Mouse (Mus musculus): ENCODE results near the gene Lgr4. TPM values are rescaled to one million over a fixed set of nuclear protein-coding genes. Genes with fewer than 3 reads are reported as not detected.

Gene Lgr4
- polyA plus RNA-seq, 1 experiment from 2014 or later, result 14.6 TPM

- Histone ChIP-seq H3K27me3 (replicated peaks; ENCODE audit: low read depth, poor library complexity, severe bottlenecking) (no peaks in the 10 kb centered on the region), H3K36me3 (replicated peaks) (peaks cover 10% of the 10 kb centered on the region), H3K4me3 (no peak overlapping the region), H3K4me1 (peaks cover 23% of the 10 kb centered on the region), H3K27ac (replicated peaks) (no peak overlapping the region), H3K9me3 (no peaks in the 10 kb centered on the region)
- WGBS, result 73% methylated on average over 7 of the region's 7 CpGs
- no peak for DNase-seq (ENCODE audit: low spot score)
Measured at GRCm38 (mm10) chr2:109972922-109973321, 55.5 kb downstream of the Lgr4 start.

DNA sequence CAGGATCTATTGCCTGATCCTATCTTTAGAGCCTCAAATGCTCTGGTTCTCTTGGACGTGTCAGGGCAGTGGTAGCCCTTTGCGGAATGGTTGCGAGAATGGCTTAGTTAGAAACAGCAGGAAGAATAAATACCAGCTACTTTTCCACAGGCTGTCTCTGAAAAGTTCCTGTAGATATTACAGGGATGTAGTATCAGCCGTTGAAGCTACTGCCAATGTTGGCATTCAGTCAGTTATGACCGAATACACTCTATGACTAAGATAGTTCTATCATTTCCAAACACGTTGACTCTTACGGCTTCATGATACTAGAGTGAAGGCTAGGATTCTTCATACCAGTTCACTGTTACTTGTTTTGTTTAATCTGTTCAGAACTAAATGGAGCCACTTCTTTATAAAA, 57.4 kb downstream of the Lgr4 start:
- no peaks in the 10 kb centered on the region for H3K9me3 ChIP-seq
- 94% methylated on average over 7 of the region's 7 CpGs for WGBS
- no peaks in the 10 kb centered on the region for H3K27me3 ChIP-seq (replicated peaks; ENCODE audit: low read depth, poor library complexity, severe bottlenecking)
- no peak overlapping the region for H3K4me3 ChIP-seq
- H3K27ac ChIP-seq (replicated peaks), result no peak overlapping the region
- H3K4me1 ChIP-seq, result peaks cover 17% of the 10 kb centered on the region
- peaks cover 10% of the 10 kb centered on the region for H3K36me3 ChIP-seq (replicated peaks)
- no peak for DNase-seq (ENCODE audit: low spot score)

DNA sequence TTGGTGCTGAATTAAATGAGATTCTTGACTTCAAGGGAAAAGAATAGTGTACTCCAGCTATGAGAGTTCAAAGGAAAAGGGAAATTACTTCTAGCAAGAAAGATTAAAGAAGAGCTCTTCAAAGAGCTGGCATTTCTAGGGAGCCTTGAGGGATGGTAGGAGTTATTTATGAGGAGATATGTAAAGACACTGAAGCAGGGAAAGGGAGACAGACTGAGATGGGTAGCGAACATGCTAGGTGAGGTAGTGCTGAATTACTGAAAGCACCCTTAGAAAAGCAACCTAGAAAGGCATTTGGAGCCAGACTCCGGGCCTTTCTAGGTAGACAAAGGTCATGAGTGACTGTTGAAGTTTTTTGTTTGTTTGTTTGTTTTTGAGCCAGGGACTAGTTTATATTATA, 58.7 kb downstream of the Lgr4 start:
- Histone ChIP-seq H3K9me3 (no peaks in the 10 kb centered on the region), H3K4me3 (no peak overlapping the region), H3K27ac (replicated peaks) (no peak overlapping the region), H3K4me1 (peaks cover 4% of the 10 kb centered on the region), H3K27me3 (replicated peaks; ENCODE audit: low read depth, poor library complexity, severe bottlenecking) (no peaks in the 10 kb centered on the region), H3K36me3 (replicated peaks) (peaks cover 10% of the 10 kb centered on the region)
- no peak for DNase-seq (ENCODE audit: low spot score)
- whole genome bisulfite sequencing, result 91% methylated on average over 2 of the region's 2 CpGs

GRCm38 (mm10) chr2:109977322-109977721, 59.9 kb downstream of the Lgr4 start:
- Histone ChIP-seq H3K9me3 (no peaks in the 10 kb centered on the region), H3K27me3 (replicated peaks; ENCODE audit: low read depth, poor library complexity, severe bottlenecking) (no peaks in the 10 kb centered on the region), H3K4me3 (no peak overlapping the region), H3K4me1 (0 out of 2 replicates have a peak, but pooled peaks cover 3% of the 10 kb centered on the region), H3K36me3 (replicated peaks) (peaks cover 10% of the 10 kb centered on the region), H3K27ac (replicated peaks) (no peak overlapping the region)
- no peak for DNase-seq (ENCODE audit: low spot score)
- WGBS, result 83% methylated on average over 6 of the region's 6 CpGs

DNA sequence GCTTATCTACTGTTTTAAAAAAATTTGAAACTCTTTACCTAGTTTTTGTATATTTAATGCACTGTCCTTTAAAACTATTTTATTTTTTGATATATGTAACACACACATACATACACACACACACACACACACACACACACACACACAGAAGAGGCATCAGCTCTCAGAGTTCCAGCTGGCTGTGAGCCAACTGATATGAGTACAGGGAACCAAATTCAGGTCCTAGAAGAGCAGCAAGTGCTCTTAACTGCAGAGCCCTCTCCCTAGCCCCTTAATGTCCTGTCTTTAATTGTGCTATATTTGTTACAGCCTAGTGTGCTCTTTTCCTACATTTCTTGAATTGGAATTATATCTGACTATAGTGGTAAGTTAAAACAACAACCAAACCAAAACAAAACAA, 61.8 kb downstream of the Lgr4 start:
- H3K36me3 ChIP-seq (replicated peaks), result peaks cover 10% of the 10 kb centered on the region
- no peak overlapping the region for H3K27ac ChIP-seq (replicated peaks)
- DNase-seq (ENCODE audit: low spot score), result no peak
- H3K27me3 ChIP-seq (replicated peaks; ENCODE audit: low read depth, poor library complexity, severe bottlenecking), result no peaks in the 10 kb centered on the region
- H3K4me1 ChIP-seq, result no peaks in the 10 kb centered on the region
- no peaks in the 10 kb centered on the region for H3K9me3 ChIP-seq
- no peak overlapping the region for H3K4me3 ChIP-seq

- H3K4me1 ChIP-seq, result peaks cover 41% of the 10 kb centered on the region
- DNase-seq (ENCODE audit: low spot score), result no peak
- no peak overlapping the region for H3K27ac ChIP-seq (replicated peaks)
- H3K9me3 ChIP-seq, result no peaks in the 10 kb centered on the region
- H3K36me3 ChIP-seq (replicated peaks), result peaks cover 7% of the 10 kb centered on the region; the same call in 1 of the 2 replicates
- 89% methylated on average over 6 of the region's 6 CpGs for WGBS
- H3K4me3 ChIP-seq, result no peak overlapping the region
- H3K27me3 ChIP-seq (replicated peaks; ENCODE audit: low read depth, poor library complexity, severe bottlenecking), result 0 out of 2 replicates have a peak, but pooled peaks cover 2% of the 10 kb centered on the region
Measured at GRCm38 (mm10) chr2:109983435-109983834, 66.0 kb downstream of the Lgr4 start.

- peaks cover 56% of the 10 kb centered on the region for H3K4me1 ChIP-seq
- H3K4me3 ChIP-seq, result no peak overlapping the region
- H3K27me3 ChIP-seq (replicated peaks; ENCODE audit: low read depth, poor library complexity, severe bottlenecking), result 0 out of 2 replicates have a peak, but pooled peaks cover 2% of the 10 kb centered on the region
- no peaks in the 10 kb centered on the region for H3K9me3 ChIP-seq
- H3K36me3 ChIP-seq (replicated peaks), result peaks cover 7% of the 10 kb centered on the region; the same call in 1 of the 2 replicates
- DNase-seq (ENCODE audit: low spot score), result no peak
- H3K27ac ChIP-seq (replicated peaks), result 0 out of 2 replicates have a peak overlapping the region, but pooled peaks have one; percentile 32
- 49% methylated on average over 1 of the region's 1 CpGs for WGBS
Measured at GRCm38 (mm10) chr2:109984930-109985329, 67.5 kb downstream of the Lgr4 start.

DNA sequence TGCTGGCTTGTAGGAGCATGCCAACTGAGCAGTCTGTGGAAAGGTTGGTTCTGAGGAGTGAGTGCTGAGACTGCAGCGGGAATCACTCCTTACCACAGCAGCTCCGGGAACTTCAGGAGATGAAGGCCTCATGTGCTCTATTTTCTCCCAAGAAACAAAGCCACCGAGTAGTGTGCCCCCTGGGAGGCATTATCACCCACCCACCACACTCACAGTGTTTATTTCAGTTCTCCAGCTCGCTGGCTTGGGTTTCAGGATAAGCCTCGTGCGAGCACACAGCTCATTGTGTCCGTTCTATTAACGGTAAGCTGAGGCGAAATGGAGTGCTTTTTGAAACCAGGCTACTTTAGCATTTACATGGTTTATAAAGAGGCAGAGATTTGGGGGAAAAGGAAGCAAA, 68.1 kb downstream of the Lgr4 start:
- WGBS, result 48% methylated on average over 9 of the region's 9 CpGs
- H3K9me3 ChIP-seq, result no peaks in the 10 kb centered on the region
- no peak for DNase-seq (ENCODE audit: low spot score)
- no peak overlapping the region for H3K4me3 ChIP-seq
- H3K4me1 ChIP-seq, result peaks cover 62% of the 10 kb centered on the region
- peaks cover 7% of the 10 kb centered on the region; the same call in 1 of the 2 replicates for H3K36me3 ChIP-seq (replicated peaks)
- peak overlapping the region; percentile 32; the same call in 1 of the 2 replicates for H3K27ac ChIP-seq (replicated peaks)
- H3K27me3 ChIP-seq (replicated peaks; ENCODE audit: low read depth, poor library complexity, severe bottlenecking), result 0 out of 2 replicates have a peak, but pooled peaks cover 2% of the 10 kb centered on the region

GRCm38 (mm10) chr2:109986036-109986785, 68.8 kb downstream of the Lgr4 start:
- Histone ChIP-seq H3K4me3 (no peak overlapping the region), H3K27me3 (replicated peaks; ENCODE audit: low read depth, poor library complexity, severe bottlenecking) (0 out of 2 replicates have a peak, but pooled peaks cover 2% of the 10 kb centered on the region), H3K4me1 (peaks cover 65% of the 10 kb centered on the region), H3K36me3 (replicated peaks) (peaks cover 7% of the 10 kb centered on the region; the same call in 1 of the 2 replicates), H3K9me3 (no peaks in the 10 kb centered on the region), H3K27ac (replicated peaks) (peak overlapping the region; percentile 40; the same call in 1 of the 2 replicates)
- 76% methylated on average over 11 of the region's 11 CpGs for WGBS
- no peak for DNase-seq (ENCODE audit: low spot score)

DNA sequence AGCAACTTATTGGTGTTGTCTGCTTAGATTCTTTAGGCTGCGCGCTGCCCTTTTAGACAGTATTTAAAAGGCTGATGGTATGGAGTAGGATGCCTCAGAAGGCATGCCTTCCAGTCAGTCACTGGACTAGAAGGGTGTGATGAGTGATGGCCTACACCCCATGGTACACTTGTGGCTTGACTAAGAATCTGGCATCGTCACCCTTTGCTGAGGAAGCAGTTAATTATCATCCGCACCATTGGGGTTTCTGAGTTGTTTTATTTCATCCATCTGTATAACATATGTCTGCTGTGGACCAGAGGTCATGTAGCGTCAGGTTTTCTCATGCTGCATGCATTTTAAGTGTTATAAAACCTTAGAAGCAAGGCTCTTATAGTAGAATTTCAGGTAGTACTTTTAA, 70.5 kb downstream of the Lgr4 start:
- Histone ChIP-seq H3K4me1 (peaks cover 78% of the 10 kb centered on the region), H3K4me3 (no peak overlapping the region), H3K36me3 (replicated peaks) (peaks cover 7% of the 10 kb centered on the region; the same call in 1 of the 2 replicates), H3K9me3 (no peaks in the 10 kb centered on the region), H3K27ac (replicated peaks) (no peak overlapping the region; the same call in 1 of the 2 replicates), H3K27me3 (replicated peaks; ENCODE audit: low read depth, poor library complexity, severe bottlenecking) (0 out of 2 replicates have a peak, but pooled peaks cover 2% of the 10 kb centered on the region)
- 72% methylated on average over 5 of the region's 5 CpGs for WGBS
- DNase-seq (ENCODE audit: low spot score), result no peak

DNA sequence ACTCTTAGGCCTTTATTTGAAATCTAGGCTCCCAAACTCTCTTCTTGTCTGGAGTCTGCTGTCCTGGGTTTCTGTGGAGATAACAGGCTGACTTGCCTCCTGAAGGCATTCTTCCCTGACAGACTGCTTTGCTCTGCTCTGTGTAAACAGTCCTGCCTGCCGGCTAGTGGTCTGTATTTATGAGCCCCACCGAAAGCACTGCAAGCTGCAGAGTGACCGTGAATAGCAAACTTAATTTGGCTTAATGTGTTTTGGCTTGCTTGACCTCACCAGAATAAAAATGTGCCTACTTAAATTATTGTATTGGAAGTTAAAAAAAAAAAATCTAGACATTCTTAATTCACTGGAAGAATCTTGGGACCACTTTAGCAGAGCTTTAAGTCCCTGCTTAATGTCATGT, 71.7 kb downstream of the Lgr4 start:
- H3K27me3 ChIP-seq (replicated peaks; ENCODE audit: low read depth, poor library complexity, severe bottlenecking), result 0 out of 2 replicates have a peak, but pooled peaks cover 2% of the 10 kb centered on the region
- H3K9me3 ChIP-seq, result no peaks in the 10 kb centered on the region
- DNase-seq (ENCODE audit: low spot score), result peak; percentile 51
- no peak overlapping the region for H3K4me3 ChIP-seq
- peaks cover 7% of the 10 kb centered on the region; the same call in 1 of the 2 replicates for H3K36me3 ChIP-seq (replicated peaks)
- 6% methylated on average over 3 of the region's 3 CpGs for WGBS
- peaks cover 78% of the 10 kb centered on the region for H3K4me1 ChIP-seq
- H3K27ac ChIP-seq (replicated peaks), result peak overlapping the region; percentile 44

GRCm38 (mm10) chr2:109989679-109990473, 72.4 kb downstream of the Lgr4 start:
- H3K27ac ChIP-seq (replicated peaks), result peak overlapping the region; percentile 51
- H3K4me1 ChIP-seq, result peaks cover 76% of the 10 kb centered on the region
- no peak overlapping the region for H3K4me3 ChIP-seq

More at GRCm38 (mm10) chr2:109989679-109990473, 72.4 kb downstream of the Lgr4 start:
- H3K36me3 ChIP-seq (replicated peaks), result peaks cover 7% of the 10 kb centered on the region; the same call in 1 of the 2 replicates
- H3K27me3 ChIP-seq (replicated peaks; ENCODE audit: low read depth, poor library complexity, severe bottlenecking), result 0 out of 2 replicates have a peak, but pooled peaks cover 2% of the 10 kb centered on the region
- WGBS, result 53% methylated on average over 8 of the region's 8 CpGs
- no peak for DNase-seq (ENCODE audit: low spot score)
- H3K9me3 ChIP-seq, result no peaks in the 10 kb centered on the region
